Mouse (Mus musculus): Measurements from ENCODE around the gene Rrm1. TPM values are rescaled to one million over a fixed set of nuclear protein-coding genes. Genes with fewer than 3 reads are reported as not detected.
"Not testable (repeated sequence)": the region's sequence is repeated elsewhere in the genome, so short reads cannot be mapped to it uniquely, and the experiment has no call there.

The Rrm1 gene
- total RNA-seq, 2 experiments from 2014 or later: 12.1 to 12.9 TPM

- DNase-seq (ENCODE audit: low spot score in 2 of 2): no peak
Observed at GRCm38 (mm10) chr7:102476601-102477000, 35.1 kb downstream of the Rrm1 start.

GRCm38 (mm10) chr7:102477377-102477776, 35.9 kb downstream of the Rrm1 start:
- DNase-seq (ENCODE audit: low spot score in 2 of 2): no peak

- no peak for DNase-seq (ENCODE audit: low spot score in 2 of 2)
Observed at GRCm38 (mm10) chr7:102478425-102478824, 36.9 kb downstream of the Rrm1 start.

- no peak for DNase-seq (ENCODE audit: low spot score in 2 of 2)
Observed at GRCm38 (mm10) chr7:102478926-102479325, 37.4 kb downstream of the Rrm1 start.

GRCm38 (mm10) chr7:102479368-102480078, 38.0 kb downstream of the Rrm1 start:
- no peak for DNase-seq (ENCODE audit: low spot score in 2 of 2)

- no peak for DNase-seq (ENCODE audit: low spot score in 2 of 2)
Observed at GRCm38 (mm10) chr7:102480821-102481220, 39.3 kb downstream of the Rrm1 start.

GRCm38 (mm10) chr7:102481579-102481978, 40.1 kb downstream of the Rrm1 start, which contains the start of gene Olfr543:
Gene Olfr543, minus strand, starts transcription at chr7:102481679.
- DNase-seq (ENCODE audit: low spot score in 2 of 2): no peak

GRCm38 (mm10) chr7:102483665-102484064, 42.2 kb downstream of the Rrm1 start:
- no peak for DNase-seq (ENCODE audit: low spot score in 2 of 2)

- DNase-seq (ENCODE audit: low spot score in 2 of 2): not testable (repeated sequence)
Observed at GRCm38 (mm10) chr7:102484766-102485165, 43.3 kb downstream of the Rrm1 start.

GRCm38 (mm10) chr7:102486105-102486504, 44.6 kb downstream of the Rrm1 start:
- DNase-seq (ENCODE audit: low spot score in 2 of 2): no peak

GRCm38 (mm10) chr7:102488161-102488560, 46.7 kb downstream of the Rrm1 start, which contains the start of gene Olfr544:
Gene Olfr544, minus strand, starts transcription at chr7:102488313.
- DNase-seq (ENCODE audit: low spot score in 2 of 2): no peak

GRCm38 (mm10) chr7:102494416-102494815, 52.9 kb downstream of the Rrm1 start:
- not testable (repeated sequence) for DNase-seq (ENCODE audit: low spot score in 2 of 2)

- DNase-seq (ENCODE audit: low spot score in 2 of 2): no peak
Observed at GRCm38 (mm10) chr7:102499473-102499872, 58.0 kb downstream of the Rrm1 start, which contains the start of gene Olfr545. Gene Olfr545, minus strand, starts transcription at chr7:102499573.

- DNase-seq (ENCODE audit: low spot score in 2 of 2): no peak
Observed at GRCm38 (mm10) chr7:102501986-102502385, 60.5 kb downstream of the Rrm1 start.

GRCm38 (mm10) chr7:102506848-102507247, 65.4 kb downstream of the Rrm1 start:
- DNase-seq (ENCODE audit: low spot score in 2 of 2): peak; percentile 81 to 84

- no peak for DNase-seq (ENCODE audit: low spot score in 2 of 2)
Observed at GRCm38 (mm10) chr7:102508066-102508465, 66.6 kb downstream of the Rrm1 start.

- DNase-seq (ENCODE audit: low spot score in 2 of 2): no peak
Observed at GRCm38 (mm10) chr7:102508666-102509065, 67.2 kb downstream of the Rrm1 start.

GRCm38 (mm10) chr7:102509726-102510125, 68.2 kb downstream of the Rrm1 start:
- DNase-seq (ENCODE audit: low spot score in 2 of 2): no peak

GRCm38 (mm10) chr7:102511927-102512326, 70.4 kb downstream of the Rrm1 start:
- DNase-seq (ENCODE audit: low spot score in 2 of 2): no peak

GRCm38 (mm10) chr7:102512814-102513435, 71.4 kb downstream of the Rrm1 start:
- peak; percentile 84 to 85 for DNase-seq (ENCODE audit: low spot score in 2 of 2)

- DNase-seq (ENCODE audit: low spot score in 2 of 2): no peak
Observed at GRCm38 (mm10) chr7:102514144-102514543, 72.6 kb downstream of the Rrm1 start.

GRCm38 (mm10) chr7:102516261-102517050, 75.0 kb downstream of the Rrm1 start:
- DNase-seq (ENCODE audit: low spot score in 2 of 2): peak in 1 of 2 experiments; percentile 18
